Mouse (Mus musculus): Measurements from ENCODE around the gene D830030K20Rik. TPM values are rescaled to one million over a fixed set of nuclear protein-coding genes. Genes with fewer than 3 reads are reported as not detected.
"Not testable (repeated sequence)": the region's sequence is repeated elsewhere in the genome, so short reads cannot be mapped to it uniquely, and the experiment has no call there.

The D830030K20Rik gene
- total RNA-seq (2014; rRNA removed), result 10.3 and 13.3 TPM in 2 replicates
- polyA plus RNA-seq (2015; fragmentation: Nextera tagmentation; extraction: Ambion mirVana), result 29.5 and 31.8 TPM in 2 replicates

GRCm38 (mm10) chr14:3208272-3209152 lies at the start of gene D830030K20Rik:
Gene D830030K20Rik (plus strand): TSS chr14:3208488.
- peak; percentile 1 for DNase-seq (ENCODE audit: low spot score)
- not testable (repeated sequence) for ATAC-seq; H3K4me1 ChIP-seq (ENCODE audit: insufficient read depth, low read length); H3K9ac ChIP-seq (replicated peaks; ENCODE audit: low read length); H3K36me3 ChIP-seq (ENCODE audit: insufficient read depth, low read length); H3K9me3 ChIP-seq (ENCODE audit: low read length); H3K27me3 ChIP-seq (ENCODE audit: insufficient read depth, low read length); H3K27ac ChIP-seq
- 0% methylated on average over 15 of the region's 62 CpGs for WGBS
- Histone ChIP-seq H3K4me3 (ENCODE audit: low read length) (peak within 1 kb of the TSS; percentile 47), H3K4me2 (ENCODE audit: low read depth, low read length) (peak within 1 kb of the TSS; percentile 58)

GRCm38 (mm10) chr14:3187955-3188354 lies 20.3 kb upstream of the D830030K20Rik start, which contains the start of gene Gm5795:
Gene Gm5795 (plus strand): TSS chr14:3188255.
- not testable (repeated sequence) for H3K4me3 ChIP-seq (ENCODE audit: low read length); H3K36me3 ChIP-seq (ENCODE audit: insufficient read depth, low read length); ATAC-seq; H3K9me3 ChIP-seq (ENCODE audit: low read length); H3K9ac ChIP-seq (replicated peaks; ENCODE audit: low read length); H3K4me2 ChIP-seq (ENCODE audit: low read depth, low read length); H3K4me1 ChIP-seq (ENCODE audit: insufficient read depth, low read length); DNase-seq (ENCODE audit: low spot score); H3K27ac ChIP-seq; H3K27me3 ChIP-seq (ENCODE audit: insufficient read depth, low read length)
- WGBS, result no CpG with 5 or more reads among the region's 2 CpGs

- peak; percentile 54 for DNase-seq (ENCODE audit: low spot score)
- not testable (repeated sequence) for H3K9me3 ChIP-seq (ENCODE audit: low read length); H3K27ac ChIP-seq; H3K27me3 ChIP-seq (ENCODE audit: insufficient read depth, low read length); H3K9ac ChIP-seq (replicated peaks; ENCODE audit: low read length); ATAC-seq; H3K4me1 ChIP-seq (ENCODE audit: insufficient read depth, low read length); H3K4me3 ChIP-seq (ENCODE audit: low read length); H3K36me3 ChIP-seq (ENCODE audit: insufficient read depth, low read length); H3K4me2 ChIP-seq (ENCODE audit: low read depth, low read length)
- peak; percentile 65 for TF ChIP-seq CTCF (IDR thresholded peaks at IDR 0.05; ENCODE audit: low read depth)
- 10% methylated on average over 9 of the region's 11 CpGs for WGBS
These were observed 1.1 kb downstream of the D830030K20Rik start for GRCm38 (mm10) chr14:3209367-3209766.

- not testable (repeated sequence) for H3K36me3 ChIP-seq (ENCODE audit: insufficient read depth, low read length); H3K9ac ChIP-seq (replicated peaks; ENCODE audit: low read length); H3K4me2 ChIP-seq (ENCODE audit: low read depth, low read length); H3K27me3 ChIP-seq (ENCODE audit: insufficient read depth, low read length); H3K27ac ChIP-seq; DNase-seq (ENCODE audit: low spot score); H3K9me3 ChIP-seq (ENCODE audit: low read length); H3K4me3 ChIP-seq (ENCODE audit: low read length); ATAC-seq; H3K4me1 ChIP-seq (ENCODE audit: insufficient read depth, low read length)
- 92% methylated on average over 2 of the region's 2 CpGs for WGBS
These were observed 54.2 kb downstream of the D830030K20Rik start for GRCm38 (mm10) chr14:3262531-3262930.

Other genes with a start within 250 kb of the D830030K20Rik start
- not detected in 2 replicates for gene Gm2888, start 178.5 kb upstream of the D830030K20Rik start, total RNA-seq (2014; rRNA removed)
- gene Gm2888, start 178.5 kb upstream of the D830030K20Rik start, polyA plus RNA-seq (2015; fragmentation: Nextera tagmentation; extraction: Ambion mirVana), result not detected in 2 replicates
- gene Gm2897, start 159.2 kb upstream of the D830030K20Rik start, total RNA-seq (2014; rRNA removed), result 4.7 and 8.0 TPM in 2 replicates
- gene Gm2897, start 159.2 kb upstream of the D830030K20Rik start, polyA plus RNA-seq (2015; fragmentation: Nextera tagmentation; extraction: Ambion mirVana), result 10.9 and 11.8 TPM in 2 replicates
- not detected in 2 replicates for gene Gm10340, start 74.5 kb upstream of the D830030K20Rik start, total RNA-seq (2014; rRNA removed)
- not detected in 2 replicates for gene Gm10340, start 74.5 kb upstream of the D830030K20Rik start, polyA plus RNA-seq (2015; fragmentation: Nextera tagmentation; extraction: Ambion mirVana)
- gene Gm5795, start 20.2 kb upstream of the D830030K20Rik start, total RNA-seq (2014; rRNA removed), result 1.6 TPM in 1 of 2 replicates, not detected in the other
- 0.19 and 0.20 TPM in 2 replicates for gene Gm5795, start 20.2 kb upstream of the D830030K20Rik start, polyA plus RNA-seq (2015; fragmentation: Nextera tagmentation; extraction: Ambion mirVana)
- 1.2 TPM in 1 of 2 replicates, not detected in the other for gene Gm2956, start 124.1 kb downstream of the D830030K20Rik start, total RNA-seq (2014; rRNA removed)
- gene Gm2956, start 124.1 kb downstream of the D830030K20Rik start, polyA plus RNA-seq (2015; fragmentation: Nextera tagmentation; extraction: Ambion mirVana), result 0.16 TPM in 1 of 2 replicates, not detected in the other
- not detected in 2 replicates for gene Gm10413, start 186.6 kb downstream of the D830030K20Rik start, total RNA-seq (2014; rRNA removed)
- not detected in 2 replicates for gene Gm10413, start 186.6 kb downstream of the D830030K20Rik start, polyA plus RNA-seq (2015; fragmentation: Nextera tagmentation; extraction: Ambion mirVana)
- gene Gm10409, start 204.1 kb downstream of the D830030K20Rik start, total RNA-seq (2014; rRNA removed), result 6.5 and 6.6 TPM in 2 replicates
- gene Gm10409, start 204.1 kb downstream of the D830030K20Rik start, polyA plus RNA-seq (2015; fragmentation: Nextera tagmentation; extraction: Ambion mirVana), result 18.0 and 22.7 TPM in 2 replicates
- gene Gm3005, start 219.6 kb downstream of the D830030K20Rik start, total RNA-seq (2014; rRNA removed), result 6.1 and 8.1 TPM in 2 replicates
- gene Gm3005, start 219.6 kb downstream of the D830030K20Rik start, polyA plus RNA-seq (2015; fragmentation: Nextera tagmentation; extraction: Ambion mirVana), result 7.3 and 12.2 TPM in 2 replicates
- gene Gm10408, start 240.9 kb downstream of the D830030K20Rik start, total RNA-seq (2014; rRNA removed), result not detected in 2 replicates
- not detected in 2 replicates for gene Gm10408, start 240.9 kb downstream of the D830030K20Rik start, polyA plus RNA-seq (2015; fragmentation: Nextera tagmentation; extraction: Ambion mirVana)

Data from hindbrain, postnatal 0 days (tissue).